Mouse (Mus musculus): ENCODE results near the gene Adcy7.

DNA sequence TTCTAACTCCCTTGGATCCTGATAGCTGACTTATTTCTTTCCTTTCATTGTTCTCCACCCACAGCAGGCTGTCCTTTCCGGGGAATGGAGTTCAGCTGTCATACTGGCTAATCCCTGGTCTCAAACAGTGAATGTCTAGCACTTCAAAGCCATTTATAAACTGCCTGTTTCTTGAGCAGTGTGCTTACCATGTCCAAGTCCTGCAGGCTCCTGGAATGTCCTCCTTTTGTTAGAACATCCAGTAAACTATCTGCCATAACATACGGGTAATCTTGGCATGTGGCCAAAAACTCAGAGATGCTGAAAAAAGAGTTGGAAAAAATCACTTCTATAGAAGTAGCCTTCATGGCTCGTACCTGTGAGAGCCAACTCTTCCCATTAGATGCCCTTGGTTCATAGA is 67.0 kb downstream of the Adcy7 start:
- TF ChIP-seq EP300 (IDR thresholded peaks at IDR 0.05; ENCODE audit: insufficient read depth, low read depth, low read length) (no peak), POLR2A (IDR thresholded peaks at IDR 0.05; ENCODE audit: insufficient read depth, low read length) (no peak)
